Mouse (Mus musculus): ENCODE measurements at regions not wholly inside any gene's neighbourhood (a gene's known extent, or its start where the extent isn't known, plus 50 kb on each side); places are given as distances from the start of the nearest gene placed in this dataset.
"Not testable (repeated sequence)": the region's sequence is repeated elsewhere in the genome, so short reads cannot be mapped to it uniquely, and the experiment has no call there.

GRCm38 (mm10) chr13:83760387-83761170 is 256.7 kb downstream of the Mef2c start:
- Histone ChIP-seq H3K4me1 (ENCODE audit: control insufficient read depth, insufficient read depth, insufficient read length) (no peaks in the 10 kb centered on the region), H3K4me3 (ENCODE audit: extremely low read depth, insufficient read depth, insufficient read length) (no peak overlapping the region), H3K36me3 (ENCODE audit: control insufficient read depth, insufficient read depth, low read length) (no peaks in the 10 kb centered on the region), H3K27ac (ENCODE audit: insufficient read depth, low read length) (no peak overlapping the region), H3K27me3 (ENCODE audit: control insufficient read depth, insufficient read depth, low read length) (no peaks in the 10 kb centered on the region)
- DNase-seq (ENCODE audit: low read depth in 1 of 2, low spot score in 2 of 2) = no peak
- WGBS = 89% methylated on average over 14 of the region's 14 CpGs
- TF ChIP-seq POLR2A (IDR thresholded peaks at IDR 0.05; ENCODE audit: low read depth, low read length) (no peak), CTCF (IDR thresholded peaks at IDR 0.05; ENCODE audit: extremely low read depth, insufficient read depth, insufficient read length, insufficient replicate concordance) (no peak)

- H3K36me3 ChIP-seq (ENCODE audit: control insufficient read depth, insufficient read depth, low read length) = no peaks in the 10 kb centered on the region
Observed at GRCm38 (mm10) chr13:83762484-83762883, 258.6 kb downstream of the Mef2c start.

GRCm38 (mm10) chr13:83763288-83763687 is 259.5 kb downstream of the Mef2c start:
- not testable (repeated sequence) for H3K27me3 ChIP-seq (ENCODE audit: control insufficient read depth, insufficient read depth, low read length); H3K36me3 ChIP-seq (ENCODE audit: control insufficient read depth, insufficient read depth, low read length); H3K4me1 ChIP-seq (ENCODE audit: control insufficient read depth, insufficient read depth, insufficient read length); DNase-seq (ENCODE audit: low read depth in 1 of 2, low spot score in 2 of 2); H3K4me3 ChIP-seq (ENCODE audit: extremely low read depth, insufficient read depth, insufficient read length); H3K27ac ChIP-seq (ENCODE audit: insufficient read depth, low read length)
- 84% methylated on average over 5 of the region's 5 CpGs for WGBS

More at GRCm38 (mm10) chr13:83762484-83762883, 258.6 kb downstream of the Mef2c start:
- Histone ChIP-seq H3K4me1 (ENCODE audit: control insufficient read depth, insufficient read depth, insufficient read length) (no peaks in the 10 kb centered on the region), H3K27ac (ENCODE audit: insufficient read depth, low read length) (no peak overlapping the region), H3K27me3 (ENCODE audit: control insufficient read depth, insufficient read depth, low read length) (no peaks in the 10 kb centered on the region), H3K4me3 (ENCODE audit: extremely low read depth, insufficient read depth, insufficient read length) (no peak overlapping the region)
- no peak for DNase-seq (ENCODE audit: low read depth in 1 of 2, low spot score in 2 of 2)
- TF ChIP-seq POLR2A (IDR thresholded peaks at IDR 0.05; ENCODE audit: low read depth, low read length) (no peak), CTCF (IDR thresholded peaks at IDR 0.05; ENCODE audit: extremely low read depth, insufficient read depth, insufficient read length, insufficient replicate concordance) (no peak)
- WGBS = 90% methylated on average over 1 of the region's 1 CpGs

DNA sequence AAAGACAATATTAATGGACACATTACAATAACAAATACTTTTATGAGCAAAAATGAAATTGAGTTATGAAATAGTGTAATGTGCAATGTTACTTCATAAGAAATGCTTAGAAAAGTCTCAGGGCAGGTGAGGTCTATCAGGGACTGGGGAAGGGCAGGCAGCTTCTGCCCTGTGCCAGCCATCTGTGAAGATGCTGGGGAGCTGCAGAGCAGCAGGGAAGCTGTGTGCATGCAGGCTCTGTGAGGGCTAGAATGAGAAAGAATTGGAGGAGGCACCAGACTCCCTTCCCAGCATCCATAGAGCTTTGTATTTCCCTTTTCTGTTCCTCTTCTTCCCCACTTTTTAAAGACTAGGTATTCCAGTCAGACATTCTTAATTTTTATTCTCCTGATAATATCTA is 281.8 kb downstream of the Mef2c start:
- H3K4me3 ChIP-seq (ENCODE audit: extremely low read depth, insufficient read depth, insufficient read length) = no peak overlapping the region
- H3K4me1 ChIP-seq (ENCODE audit: control insufficient read depth, insufficient read depth, insufficient read length) = no peaks in the 10 kb centered on the region
- H3K27ac ChIP-seq (ENCODE audit: insufficient read depth, low read length) = no peak overlapping the region
- no peaks in the 10 kb centered on the region for H3K27me3 ChIP-seq (ENCODE audit: control insufficient read depth, insufficient read depth, low read length)
- DNase-seq (ENCODE audit: low read depth in 1 of 2, low spot score in 2 of 2) = no peak
- TF ChIP-seq CTCF (IDR thresholded peaks at IDR 0.05; ENCODE audit: extremely low read depth, insufficient read depth, insufficient read length, insufficient replicate concordance) (no peak), POLR2A (IDR thresholded peaks at IDR 0.05; ENCODE audit: low read depth, low read length) (no peak)
- H3K36me3 ChIP-seq (ENCODE audit: control insufficient read depth, insufficient read depth, low read length) = no peaks in the 10 kb centered on the region

DNA sequence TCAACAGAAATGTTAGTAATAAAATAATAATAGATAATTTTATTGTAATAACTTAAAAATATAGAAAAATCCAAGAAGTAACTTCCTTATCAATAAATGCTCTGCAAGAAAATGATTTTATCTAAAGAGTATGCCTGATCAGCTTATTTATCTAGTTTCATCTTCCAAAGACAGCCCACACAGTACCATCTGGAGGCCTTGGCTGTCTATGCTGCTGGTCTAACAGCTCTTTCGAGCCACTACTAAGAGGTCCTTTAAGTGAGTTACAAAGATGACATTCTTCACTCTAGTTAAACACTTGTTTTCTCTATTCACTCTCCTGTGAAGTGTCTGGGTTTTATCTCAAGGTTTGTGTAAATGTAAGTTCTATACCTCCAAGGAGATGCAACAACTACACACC is 305.7 kb downstream of the Mef2c start:
- H3K4me1 ChIP-seq (ENCODE audit: control insufficient read depth, insufficient read depth, insufficient read length) = no peaks in the 10 kb centered on the region
- H3K4me3 ChIP-seq (ENCODE audit: extremely low read depth, insufficient read depth, insufficient read length) = no peak overlapping the region
- WGBS = 78% methylated on average over 1 of the region's 1 CpGs
- no peaks in the 10 kb centered on the region for H3K27me3 ChIP-seq (ENCODE audit: control insufficient read depth, insufficient read depth, low read length)
- no peaks in the 10 kb centered on the region for H3K36me3 ChIP-seq (ENCODE audit: control insufficient read depth, insufficient read depth, low read length)
- DNase-seq (ENCODE audit: low read depth in 1 of 2, low spot score in 2 of 2) = no peak
- H3K27ac ChIP-seq (ENCODE audit: insufficient read depth, low read length) = no peak overlapping the region
- TF ChIP-seq CTCF (IDR thresholded peaks at IDR 0.05; ENCODE audit: extremely low read depth, insufficient read depth, insufficient read length, insufficient replicate concordance) (no peak), POLR2A (IDR thresholded peaks at IDR 0.05; ENCODE audit: low read depth, low read length) (no peak)

- Histone ChIP-seq H3K27ac (ENCODE audit: insufficient read depth, low read length) (no peak overlapping the region), H3K4me1 (ENCODE audit: control insufficient read depth, insufficient read depth, insufficient read length) (no peaks in the 10 kb centered on the region), H3K27me3 (ENCODE audit: control insufficient read depth, insufficient read depth, low read length) (no peaks in the 10 kb centered on the region), H3K4me3 (ENCODE audit: extremely low read depth, insufficient read depth, insufficient read length) (no peak overlapping the region), H3K36me3 (ENCODE audit: control insufficient read depth, insufficient read depth, low read length) (no peaks in the 10 kb centered on the region)
- DNase-seq (ENCODE audit: low read depth in 1 of 2, low spot score in 2 of 2) = no peak
- 65% methylated on average over 4 of the region's 4 CpGs for WGBS
- TF ChIP-seq CTCF (IDR thresholded peaks at IDR 0.05; ENCODE audit: extremely low read depth, insufficient read depth, insufficient read length, insufficient replicate concordance) (no peak), POLR2A (IDR thresholded peaks at IDR 0.05; ENCODE audit: low read depth, low read length) (no peak)
Observed at GRCm38 (mm10) chr13:83820291-83820690, 316.5 kb downstream of the Mef2c start.

DNA sequence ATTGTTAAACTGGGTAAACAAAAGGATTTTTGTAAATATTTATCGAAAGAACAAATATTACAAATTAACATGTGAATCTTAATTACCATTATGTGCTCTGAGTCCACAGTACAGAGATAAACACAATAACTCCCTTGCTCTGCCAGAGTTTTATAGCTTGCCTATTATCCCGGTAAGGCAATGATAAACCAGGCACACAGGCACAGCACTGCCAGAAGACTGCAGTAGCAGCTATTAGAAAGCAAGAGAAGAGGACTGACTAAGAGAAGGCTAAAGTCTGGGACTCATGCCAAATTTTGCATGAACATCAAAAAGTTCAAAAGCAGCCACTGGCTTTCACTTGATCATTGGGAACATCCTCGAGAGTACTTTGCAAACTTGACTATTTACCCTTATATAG is 316.9 kb downstream of the Mef2c start:
- no peaks in the 10 kb centered on the region for H3K27me3 ChIP-seq (ENCODE audit: control insufficient read depth, insufficient read depth, low read length)
- 81% methylated on average over 3 of the region's 3 CpGs for WGBS
- no peak overlapping the region for H3K4me3 ChIP-seq (ENCODE audit: extremely low read depth, insufficient read depth, insufficient read length)
- H3K27ac ChIP-seq (ENCODE audit: insufficient read depth, low read length) = no peak overlapping the region
- no peaks in the 10 kb centered on the region for H3K36me3 ChIP-seq (ENCODE audit: control insufficient read depth, insufficient read depth, low read length)
- DNase-seq (ENCODE audit: low read depth in 1 of 2, low spot score in 2 of 2) = no peak
- H3K4me1 ChIP-seq (ENCODE audit: control insufficient read depth, insufficient read depth, insufficient read length) = no peaks in the 10 kb centered on the region
- no peak for TF ChIP-seq POLR2A (IDR thresholded peaks at IDR 0.05; ENCODE audit: low read depth, low read length)
- TF ChIP-seq CTCF (IDR thresholded peaks at IDR 0.05; ENCODE audit: extremely low read depth, insufficient read depth, insufficient read length, insufficient replicate concordance) = no peak
